Mouse (Mus musculus) heart, postnatal 14 days (tissue): ENCODE data around the gene Psmc1. TPM values are rescaled to one million over a fixed set of nuclear protein-coding genes. Genes with fewer than 3 reads are reported as not detected.

Source experiments
- DNase-seq, 2 experiments: peaks; one replicate each; pipeline ENCODE4 v3.0.0; 2021 to 2022
- intact Hi-C: fragments of 180-260 bp; cut with DNase I; formaldehyde crosslinking; loops from one replicate; pipeline ENCODE4 v1.15.1; 2025
- total RNA-seq, 2 experiments: library from RNA; stranded (reverse); gene quantifications; 2 replicates each; pipeline ENCODE4 v1.2.3; 2021

The Psmc1 gene
- total RNA-seq, 2 experiments from 2014 or later, result 134 to 135 TPM

DNA sequence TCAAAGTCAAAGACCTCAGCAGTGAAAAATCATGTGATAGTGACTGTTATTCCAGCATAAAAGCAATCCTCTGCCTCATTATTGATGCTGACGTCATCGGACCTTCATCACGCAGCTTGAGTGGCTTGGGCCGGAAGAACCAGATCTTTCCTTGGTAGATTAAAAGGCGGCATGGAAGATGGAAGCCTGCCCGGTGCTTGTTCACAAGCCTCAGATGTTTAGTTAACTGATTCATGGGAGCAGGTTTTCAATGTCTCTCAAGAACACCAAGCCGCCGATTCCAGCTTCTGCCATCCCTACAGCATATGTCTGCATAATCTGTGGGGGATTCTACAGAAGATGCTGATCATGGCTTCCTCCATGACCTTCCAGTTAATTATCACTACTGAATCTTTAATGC is 57.0 kb downstream of the Psmc1 start:
- intact Hi-C loops, result loop anchor here (10.0 kb wide), 2 partner anchors 678 to 758 kb away; no protein-coding TSS in a partner anchor
- DNase-seq, result no peak

GRCm38 (mm10) chr12:100167502-100167901 is 57.5 kb downstream of the Psmc1 start:
- DNase-seq, result no peak
- intact Hi-C loops, result loop anchor here (10.0 kb wide), 2 partner anchors 677 to 757 kb away; no protein-coding TSS in a partner anchor

DNA sequence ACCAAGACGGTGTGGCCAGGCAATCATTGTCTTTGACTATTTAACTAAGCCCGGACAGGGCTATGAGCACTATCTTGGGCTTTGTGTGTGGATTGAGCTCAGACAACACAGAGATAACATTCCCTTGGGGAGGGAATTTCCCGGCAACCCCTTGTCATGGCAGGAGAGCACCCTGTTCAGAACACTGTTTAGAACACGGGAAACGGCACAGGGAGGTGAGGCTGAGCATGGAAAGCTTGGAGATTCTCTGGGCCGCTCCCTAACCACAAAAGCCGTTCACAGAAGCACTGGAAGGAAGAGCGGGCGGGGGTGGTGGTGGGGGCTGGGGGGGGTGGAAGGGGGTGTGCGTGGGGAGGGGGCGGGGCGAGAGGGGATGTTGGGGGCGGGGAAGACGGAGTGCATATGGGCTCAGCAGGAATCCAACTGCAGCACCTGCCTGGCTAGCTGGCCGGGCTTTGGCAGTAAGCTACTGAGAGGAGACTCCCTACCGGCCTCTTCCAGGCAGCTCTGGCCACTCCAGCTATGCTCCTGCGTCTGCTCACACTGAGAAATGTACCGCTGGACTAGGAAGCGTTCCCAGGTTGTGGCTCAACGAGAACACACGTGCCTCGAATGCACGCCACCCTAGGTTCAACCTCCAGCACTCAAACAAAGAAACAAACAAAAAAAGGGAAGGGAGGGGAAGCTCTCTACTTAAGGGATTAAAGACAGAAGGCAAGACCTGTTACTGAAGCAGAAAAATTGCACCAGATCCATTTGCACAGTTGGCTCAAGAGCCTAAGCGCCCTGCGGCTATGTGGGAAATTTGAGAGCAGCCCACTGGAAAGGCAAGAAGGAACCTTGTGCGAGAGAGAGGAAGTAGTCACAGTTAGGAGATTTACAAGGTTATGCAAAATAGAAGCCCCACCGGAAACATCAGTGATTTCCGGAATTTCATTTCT is 58.2 kb downstream of the Psmc1 start:
- intact Hi-C loops, result loop anchor here (2.0 to 10.0 kb wide), 3 partner anchors 17 to 757 kb away; no protein-coding TSS in a partner anchor
- peak; percentile 27 to 34 for DNase-seq

DNA sequence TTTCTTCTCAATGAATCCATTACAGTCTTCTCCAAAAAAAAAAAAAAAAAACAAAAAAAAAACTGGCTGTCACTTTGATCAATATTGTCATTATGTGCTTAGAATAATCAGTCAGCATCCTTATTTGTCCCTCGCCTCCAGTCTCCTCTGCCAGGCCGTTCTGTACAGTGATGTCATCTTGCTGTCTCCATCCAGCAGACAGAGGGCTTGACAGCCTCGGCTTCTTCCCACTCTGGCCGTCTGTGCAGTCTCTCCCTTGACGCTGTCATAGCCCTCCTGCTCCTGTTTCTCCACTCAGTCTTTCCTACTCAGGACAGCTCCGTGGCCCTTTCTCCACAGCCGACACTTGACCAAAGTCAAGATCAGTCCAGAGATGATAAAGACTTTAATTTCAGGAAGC is 62.5 kb downstream of the Psmc1 start:
- intact Hi-C loops, result no loop called here
- DNase-seq, result no peak

Other genes with a start within 250 kb of the Psmc1 start
- under 1 TPM; 0.62 to 0.90 TPM for gene Efcab11, start 225.7 kb upstream of the Psmc1 start, total RNA-seq
- 10 to 100 TPM in 1 of 2 experiments, 1 to 10 TPM in 1; 9.7 to 11.8 TPM for gene Tdp1, start 225.6 kb upstream of the Psmc1 start, total RNA-seq
- gene Kcnk13, start 145.7 kb upstream of the Psmc1 start, total RNA-seq, result under 1 TPM; 0.50 to 0.63 TPM
- gene Nrde2, start 49.5 kb downstream of the Psmc1 start, total RNA-seq, result 10 to 100 TPM in 1 of 2 experiments, 1 to 10 TPM in 1; 8.4 to 11.9 TPM
- gene Calm1, start 89.3 kb downstream of the Psmc1 start, total RNA-seq, result 100 to 1,000 TPM; 282 to 334 TPM